Mouse (Mus musculus): ENCODE results near the gene Lmx1b. TPM values are rescaled to one million over a fixed set of nuclear protein-coding genes. Genes with fewer than 3 reads are reported as not detected.

The Lmx1b gene
- polyA plus RNA-seq, 1 experiment from 2014 or later, result 0.04 TPM

DNA sequence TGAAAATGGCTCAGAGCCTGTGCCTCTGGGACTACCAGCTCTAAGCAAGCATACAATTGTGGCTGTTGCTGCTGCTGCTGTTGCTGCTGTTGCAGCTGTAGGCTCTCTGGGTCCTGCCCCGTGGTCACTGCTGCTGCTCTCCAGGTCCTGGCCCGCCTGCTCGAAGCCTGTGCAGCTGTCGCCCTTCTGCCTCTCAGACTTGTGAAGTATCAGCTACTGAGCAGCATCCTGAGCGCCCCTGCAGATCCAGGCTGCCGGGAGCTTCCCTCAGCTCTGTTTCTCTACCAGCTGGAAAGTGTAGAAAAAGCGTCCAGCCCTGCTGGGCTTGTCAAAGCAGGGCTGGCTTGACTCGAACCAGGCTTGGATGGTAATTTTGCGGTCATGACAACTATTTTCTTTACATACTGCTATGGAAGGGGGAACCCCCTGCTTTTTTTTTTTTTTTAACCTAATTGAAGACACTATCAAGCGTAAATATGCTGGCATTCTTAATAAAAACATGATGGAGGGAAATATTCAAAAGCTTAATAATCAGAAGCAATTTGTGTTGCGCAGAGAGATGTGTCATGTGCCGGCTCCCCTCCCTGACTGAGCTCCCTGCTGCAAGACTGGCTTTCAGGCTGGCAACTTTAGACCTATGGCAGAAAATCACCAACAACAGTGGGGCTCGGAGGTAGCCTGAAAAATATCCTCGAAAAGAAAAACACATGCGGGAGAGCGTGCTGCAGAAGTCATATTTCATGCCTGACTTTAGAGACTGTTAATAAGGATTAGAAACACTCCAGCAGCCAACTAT lies 13.9 kb downstream of the Lmx1b start:
- Histone ChIP-seq H3K4me2 (no peak overlapping the region), H3K27ac (ENCODE audit: poor library complexity, severe bottlenecking) (no peak overlapping the region), H3K9ac (no peak overlapping the region), H3K4me3 (no peak overlapping the region), H3K9me3 (replicated peaks) (no peaks in the 10 kb centered on the region), H3K36me3 (no peaks in the 10 kb centered on the region), H3K27me3 (replicated peaks) (peaks cover 95% of the 10 kb centered on the region), H3K4me1 (replicated peaks) (peaks cover 28% of the 10 kb centered on the region)
- 29% methylated on average over 16 of the region's 16 CpGs for WGBS
- no peak for ATAC-seq (ENCODE audit: insufficient number of reproducible peaks, low FRiP score)

DNA sequence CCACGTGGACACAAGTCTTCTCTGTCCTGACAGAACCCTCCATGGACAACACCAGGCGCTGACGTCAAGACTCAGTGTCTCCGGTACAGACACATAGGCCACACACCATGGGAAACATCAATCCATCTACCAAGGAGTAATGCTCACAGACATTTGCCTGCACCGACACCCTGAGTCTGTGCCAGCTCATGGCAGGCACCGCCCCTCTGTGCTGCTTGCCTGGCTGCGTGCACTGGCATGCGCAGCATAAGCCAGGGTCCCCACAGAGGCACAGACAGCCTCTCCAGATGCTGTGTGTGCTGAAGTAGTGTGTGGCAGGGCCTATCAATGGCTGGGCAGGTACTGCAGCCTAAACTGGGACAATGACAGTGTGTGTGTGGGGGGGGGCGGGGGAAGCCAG lies 22.6 kb downstream of the Lmx1b start:
- WGBS, result 81% methylated on average over 9 of the region's 9 CpGs
- peaks cover 26% of the 10 kb centered on the region for H3K4me1 ChIP-seq (replicated peaks)

GRCm38 (mm10) chr2:33616411-33616843 lies 23.9 kb downstream of the Lmx1b start:
- Histone ChIP-seq H3K4me3 (peak overlapping the region; percentile 47), H3K27me3 (replicated peaks) (peaks cover 86% of the 10 kb centered on the region), H3K9me3 (replicated peaks) (no peaks in the 10 kb centered on the region), H3K4me2 (peak overlapping the region; percentile 76), H3K9ac (peak overlapping the region; percentile 48; the same call in 1 of the 2 replicates), H3K36me3 (no peaks in the 10 kb centered on the region), H3K4me1 (replicated peaks) (peaks cover 26% of the 10 kb centered on the region), H3K27ac (ENCODE audit: poor library complexity, severe bottlenecking) (no peak overlapping the region)
- ATAC-seq (ENCODE audit: insufficient number of reproducible peaks, low FRiP score), result no peak
- WGBS, result under 1% methylated on average over 30 of the region's 30 CpGs

More for the DNA sequence above, 22.6 kb downstream of the Lmx1b start:
- Histone ChIP-seq H3K9ac (no peak overlapping the region), H3K27me3 (replicated peaks) (peaks cover 84% of the 10 kb centered on the region), H3K9me3 (replicated peaks) (no peaks in the 10 kb centered on the region), H3K4me2 (no peak overlapping the region), H3K27ac (ENCODE audit: poor library complexity, severe bottlenecking) (no peak overlapping the region), H3K4me3 (no peak overlapping the region), H3K36me3 (no peaks in the 10 kb centered on the region)
- ATAC-seq (ENCODE audit: insufficient number of reproducible peaks, low FRiP score), result no peak

DNA sequence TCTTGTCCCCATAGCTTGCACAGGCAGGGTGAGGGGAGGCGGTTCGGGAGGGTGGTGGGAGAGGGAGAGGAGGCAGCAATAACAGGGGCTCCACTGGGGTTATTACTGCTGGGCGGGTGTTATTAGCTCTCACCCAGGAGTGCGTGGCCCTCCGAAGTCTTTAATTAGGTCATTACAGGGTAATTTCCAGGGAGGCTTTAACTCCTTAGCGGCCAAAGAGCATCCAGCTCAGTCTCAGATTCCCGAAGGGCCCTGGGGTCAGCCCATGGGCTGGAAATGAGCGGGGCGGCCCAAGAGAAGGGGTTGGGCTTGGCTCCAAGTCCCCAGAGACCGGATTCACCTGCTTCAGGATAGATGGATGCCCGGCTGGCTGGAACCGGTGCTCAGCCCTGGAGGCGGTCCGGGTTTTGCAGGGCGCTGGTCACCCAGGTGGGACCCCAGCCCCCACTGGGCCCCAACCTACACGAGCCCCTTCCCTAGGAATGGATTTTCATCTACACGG lies 24.4 kb downstream of the Lmx1b start:
- Histone ChIP-seq H3K4me2 (peak overlapping the region; percentile 76), H3K9me3 (replicated peaks) (no peaks in the 10 kb centered on the region), H3K4me3 (peak overlapping the region; percentile 47), H3K4me1 (replicated peaks) (peaks cover 26% of the 10 kb centered on the region), H3K27ac (ENCODE audit: poor library complexity, severe bottlenecking) (no peak overlapping the region), H3K36me3 (no peaks in the 10 kb centered on the region), H3K27me3 (replicated peaks) (peaks cover 88% of the 10 kb centered on the region), H3K9ac (no peak overlapping the region)
- no peak for ATAC-seq (ENCODE audit: insufficient number of reproducible peaks, low FRiP score)
- 6% methylated on average over 17 of the region's 17 CpGs for WGBS

DNA sequence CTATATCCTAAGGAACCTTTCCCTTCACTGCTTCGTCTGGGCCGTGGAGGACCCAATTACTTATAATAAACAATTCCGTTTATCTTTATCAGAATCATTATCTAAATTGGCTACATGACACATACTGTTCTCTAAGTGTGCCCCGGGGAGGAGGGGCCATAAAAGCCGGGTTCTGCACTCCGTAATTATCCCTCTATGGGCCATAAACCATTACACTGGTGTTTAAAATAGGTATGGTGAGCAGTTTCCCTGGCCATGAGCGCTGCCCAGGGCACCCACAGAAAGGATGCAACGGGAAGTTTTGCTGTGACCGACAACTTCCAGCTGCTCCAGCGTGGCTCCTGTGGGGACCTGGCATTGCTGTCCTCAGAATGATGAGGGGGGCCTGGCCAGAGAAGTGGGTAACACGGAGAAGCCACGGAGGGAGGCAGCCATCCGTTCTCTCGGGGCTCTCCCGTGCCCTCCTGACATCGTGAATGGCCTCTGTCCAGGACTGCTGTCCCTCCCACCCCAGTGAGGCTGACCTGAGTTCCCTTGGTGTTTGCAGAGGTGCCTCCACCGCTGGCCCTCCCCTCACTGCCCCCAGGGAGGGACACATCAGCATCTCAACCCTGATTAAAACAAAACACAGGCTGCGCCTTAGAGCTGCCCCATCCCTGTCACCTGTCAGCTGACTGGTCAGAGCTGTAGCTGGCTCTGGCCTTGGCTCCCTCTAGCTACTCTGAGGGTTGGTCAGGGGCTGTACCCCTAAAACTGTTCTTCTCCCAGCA lies 34.6 kb downstream of the Lmx1b start:
- 0 out of 2 replicates have a peak, but pooled peaks cover 9% of the 10 kb centered on the region for H3K4me1 ChIP-seq (replicated peaks)
- no peak overlapping the region for H3K4me2 ChIP-seq
- H3K9ac ChIP-seq, result no peak overlapping the region
- peaks cover 93% of the 10 kb centered on the region for H3K27me3 ChIP-seq (replicated peaks)
- 16% methylated on average over 18 of the region's 18 CpGs for WGBS
- H3K4me3 ChIP-seq, result no peak overlapping the region
- no peaks in the 10 kb centered on the region for H3K36me3 ChIP-seq
- no peaks in the 10 kb centered on the region for H3K9me3 ChIP-seq (replicated peaks)
- H3K27ac ChIP-seq (ENCODE audit: poor library complexity, severe bottlenecking), result no peak overlapping the region
- peak; percentile 5; the same call in 1 of the 2 replicates for ATAC-seq (ENCODE audit: insufficient number of reproducible peaks, low FRiP score)

DNA sequence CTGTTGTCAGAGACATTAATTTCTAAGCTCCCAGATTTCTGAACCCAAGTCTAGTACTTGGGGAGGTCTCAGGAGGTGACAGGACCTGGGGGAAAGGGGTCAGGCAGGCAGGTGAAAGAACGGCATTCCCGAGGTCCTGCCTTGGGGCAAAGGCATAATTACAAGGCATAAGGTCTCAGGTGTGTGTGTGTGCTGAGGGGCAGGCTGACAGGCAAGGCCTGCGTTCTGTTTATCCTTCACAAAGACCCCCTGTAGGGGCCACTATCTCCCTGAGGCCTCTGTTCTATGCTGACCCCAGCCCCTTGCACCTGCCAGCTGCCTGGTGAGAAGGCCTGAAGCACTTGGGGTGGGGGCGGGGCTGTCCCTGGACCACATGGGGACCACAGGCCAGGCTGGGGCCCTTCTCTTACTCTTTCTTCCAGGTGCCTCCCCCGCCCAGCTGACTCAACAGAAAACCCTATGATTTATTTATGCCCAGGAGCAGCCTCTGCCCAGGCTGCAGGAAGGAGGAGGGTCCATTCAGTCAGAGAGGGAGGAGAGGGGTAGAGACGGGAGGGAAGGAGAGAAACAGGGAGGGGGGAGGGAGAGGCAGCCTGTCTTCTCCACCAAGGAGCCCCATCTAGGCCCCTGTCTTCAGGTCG lies 35.3 kb downstream of the Lmx1b start:
- Histone ChIP-seq H3K36me3 (no peaks in the 10 kb centered on the region), H3K4me3 (no peak overlapping the region), H3K9ac (no peak overlapping the region), H3K9me3 (replicated peaks) (no peaks in the 10 kb centered on the region), H3K4me2 (no peak overlapping the region), H3K4me1 (replicated peaks) (0 out of 2 replicates have a peak, but pooled peaks cover 9% of the 10 kb centered on the region), H3K27me3 (replicated peaks) (peaks cover 92% of the 10 kb centered on the region), H3K27ac (ENCODE audit: poor library complexity, severe bottlenecking) (no peak overlapping the region)
- WGBS, result 23% methylated on average over 7 of the region's 7 CpGs
- ATAC-seq (ENCODE audit: insufficient number of reproducible peaks, low FRiP score), result no peak

- Histone ChIP-seq H3K4me2 (no peak overlapping the region), H3K4me1 (replicated peaks) (0 out of 2 replicates have a peak, but pooled peaks cover 4% of the 10 kb centered on the region), H3K9me3 (replicated peaks) (no peaks in the 10 kb centered on the region), H3K9ac (no peak overlapping the region), H3K27ac (ENCODE audit: poor library complexity, severe bottlenecking) (no peak overlapping the region), H3K27me3 (replicated peaks) (peaks cover 88% of the 10 kb centered on the region), H3K4me3 (no peak overlapping the region), H3K36me3 (no peaks in the 10 kb centered on the region)
- WGBS, result 42% methylated on average over 6 of the region's 6 CpGs
- no peak for ATAC-seq (ENCODE audit: insufficient number of reproducible peaks, low FRiP score)
Measured at GRCm38 (mm10) chr2:33600520-33600919, 39.8 kb downstream of the Lmx1b start.

DNA sequence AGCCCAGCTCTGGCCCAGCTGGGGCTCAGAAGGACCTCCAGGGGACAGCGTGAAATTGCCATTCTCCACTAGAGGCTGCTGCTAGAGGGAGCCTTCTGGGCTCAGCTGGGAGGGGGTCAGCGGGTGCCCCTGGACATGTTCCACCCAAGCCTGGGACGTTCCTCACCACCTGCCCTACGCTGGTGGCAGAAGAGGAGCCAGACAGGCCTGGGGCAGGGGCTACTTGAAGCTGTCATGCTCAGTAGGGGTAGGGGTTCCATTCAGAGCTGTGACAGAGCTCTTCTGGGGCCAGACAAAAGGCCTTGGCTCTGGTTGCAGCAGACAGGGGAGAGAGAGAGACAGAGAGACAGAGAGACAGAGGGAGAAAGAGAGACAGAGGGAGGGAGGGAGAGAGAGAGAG lies 42.9 kb downstream of the Lmx1b start:
- Histone ChIP-seq H3K9ac (no peak overlapping the region), H3K9me3 (replicated peaks) (no peaks in the 10 kb centered on the region), H3K27me3 (replicated peaks) (peaks cover 60% of the 10 kb centered on the region), H3K36me3 (no peaks in the 10 kb centered on the region), H3K4me2 (no peak overlapping the region), H3K4me3 (no peak overlapping the region), H3K27ac (ENCODE audit: poor library complexity, severe bottlenecking) (no peak overlapping the region), H3K4me1 (replicated peaks) (peaks cover 29% of the 10 kb centered on the region)
- peak; percentile 18; the same call in 1 of the 2 replicates for ATAC-seq (ENCODE audit: insufficient number of reproducible peaks, low FRiP score)
- WGBS, result 52% methylated on average over 4 of the region's 4 CpGs

DNA sequence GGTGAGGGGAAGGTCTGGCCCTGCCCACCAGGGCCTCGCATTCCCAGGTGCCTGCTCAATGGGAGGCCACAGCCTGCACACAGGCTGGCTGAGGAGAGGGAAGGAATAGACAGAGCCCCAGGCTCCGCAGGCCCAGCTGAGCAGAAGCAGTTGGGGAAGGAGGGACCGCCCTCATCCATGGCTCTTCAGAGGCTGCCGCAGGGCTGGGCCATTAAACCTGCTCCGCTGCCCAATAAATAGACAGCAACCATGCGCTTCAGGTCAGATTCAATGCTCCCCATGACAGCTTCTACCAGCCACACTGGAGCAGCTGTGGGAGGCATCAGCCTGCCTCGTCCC lies 45.3 kb downstream of the Lmx1b start:
- ATAC-seq (ENCODE audit: insufficient number of reproducible peaks, low FRiP score), result no peak
- Histone ChIP-seq H3K9me3 (replicated peaks) (no peaks in the 10 kb centered on the region), H3K27me3 (replicated peaks) (peaks cover 46% of the 10 kb centered on the region), H3K4me3 (no peak overlapping the region), H3K4me2 (no peak overlapping the region), H3K9ac (no peak overlapping the region), H3K36me3 (no peaks in the 10 kb centered on the region), H3K27ac (ENCODE audit: poor library complexity, severe bottlenecking) (no peak overlapping the region; the same call in 1 of the 2 replicates), H3K4me1 (replicated peaks) (peaks cover 40% of the 10 kb centered on the region)
- WGBS, result 42% methylated on average over 7 of the region's 7 CpGs

- Histone ChIP-seq H3K4me3 (no peak overlapping the region), H3K4me1 (replicated peaks) (peaks cover 40% of the 10 kb centered on the region), H3K9ac (no peak overlapping the region), H3K4me2 (no peak overlapping the region), H3K27me3 (replicated peaks) (peaks cover 43% of the 10 kb centered on the region), H3K27ac (ENCODE audit: poor library complexity, severe bottlenecking) (no peak overlapping the region; the same call in 1 of the 2 replicates), H3K36me3 (no peaks in the 10 kb centered on the region), H3K9me3 (replicated peaks) (no peaks in the 10 kb centered on the region)
- 58% methylated on average over 9 of the region's 9 CpGs for WGBS
- ATAC-seq (ENCODE audit: insufficient number of reproducible peaks, low FRiP score), result no peak; the same call in 1 of the 2 replicates
Measured at GRCm38 (mm10) chr2:33594181-33595084, 45.9 kb downstream of the Lmx1b start.

Measured in heart, embryonic 12.5 days (tissue).